Mouse (Mus musculus): ENCODE data around the gene Wdr49. TPM values are rescaled to one million over a fixed set of nuclear protein-coding genes. Genes with fewer than 3 reads are reported as not detected.

Gene Wdr49
- not detected for polyA plus RNA-seq (2012; fragmentation: generic; extraction: Trizol)

DNA sequence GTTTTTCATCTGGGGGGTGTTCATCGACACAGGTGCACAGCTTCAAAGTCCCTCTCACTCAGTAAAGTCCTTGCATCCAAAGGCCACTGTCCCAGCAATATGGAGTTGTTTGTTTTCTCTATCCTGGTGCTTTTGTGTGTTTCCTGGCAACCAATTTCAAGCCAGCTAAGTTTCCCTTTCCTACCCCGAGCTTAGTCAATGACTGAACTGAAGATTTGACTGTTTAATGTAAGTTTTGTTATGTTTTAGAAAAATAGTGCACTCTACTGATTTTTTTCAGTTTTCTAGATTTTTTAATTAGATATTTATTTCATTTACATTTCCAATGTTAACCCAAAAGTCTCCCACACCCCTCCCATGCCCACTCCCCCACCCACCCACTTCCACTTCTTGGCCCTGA, at the start of gene Wdr49:
Gene Wdr49 (minus strand): TSS at position 101 of the 400 bp plus-strand sequence.

DNA sequence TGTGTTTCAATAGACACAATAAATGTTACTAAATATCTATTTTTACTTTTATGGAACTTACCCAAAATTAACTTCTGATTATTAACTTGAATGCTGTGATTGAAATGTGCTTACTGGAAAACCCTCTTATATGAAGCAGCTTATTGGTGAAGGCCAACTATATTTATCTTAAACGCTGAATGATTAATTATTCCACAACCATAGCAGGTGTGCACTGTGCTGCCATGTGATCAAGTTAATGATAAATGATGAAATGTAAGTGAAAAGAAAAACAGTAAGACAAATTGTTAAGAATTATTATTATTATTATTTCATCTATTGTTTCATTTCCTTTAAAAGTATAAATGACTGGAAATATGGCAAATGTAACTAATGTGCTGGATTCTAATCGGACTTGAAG, 212.0 kb downstream of the Wdr49 start, which contains the start of gene Serpini2:
Gene Serpini2 (minus strand): TSS at position 101 of the 400 bp plus-strand sequence.

Other genes with a start within 250 kb of the Wdr49 start
- not detected for gene Serpini2, start 212.1 kb downstream of the Wdr49 start, polyA plus RNA-seq (2012; fragmentation: generic; extraction: Trizol)
- 10 to 100 TPM in 1 of 2 experiments, 1 to 10 TPM in 1; 1.3 to 10.5 TPM for gene Pdcd10, start 74.7 kb upstream of the Wdr49 start, polyA plus RNA-seq (2012; fragmentation: generic; extraction: Trizol)
- under 1 TPM; 0.01 to 0.21 TPM for gene Serpini1, start 75.4 kb upstream of the Wdr49 start, polyA plus RNA-seq (2012; fragmentation: generic; extraction: Trizol)